13 mouse cellular contexts compared by ENCODE assay signal in the genomic region with DNA sequence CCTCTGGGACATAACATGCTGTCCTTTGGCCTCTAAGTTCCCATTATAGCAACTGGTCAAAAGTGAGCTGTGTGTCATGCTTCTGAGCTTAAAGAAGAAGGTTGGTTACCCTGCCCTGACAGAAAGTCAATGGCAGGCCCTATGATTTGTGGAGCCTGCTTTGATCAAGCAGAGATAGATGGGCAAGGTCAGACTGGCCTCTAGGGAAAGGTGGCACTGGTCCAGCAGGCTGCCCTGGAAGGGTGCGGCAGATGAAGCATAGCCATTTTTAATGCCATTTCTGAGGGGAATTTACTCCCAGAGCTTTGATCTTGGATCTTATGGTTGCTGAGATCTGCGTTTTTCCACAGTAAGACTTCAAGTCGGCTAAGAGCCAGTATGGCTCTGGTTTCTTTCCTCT.
"Had no signal": no experiment of that assay in that cellular context is flagged by ENCODE, and none has a peak within 500 bp of the region (broad histone marks: within the 10 kb centered on the region; RNA-seq: fewer than 3 reads in every experiment).

No protein-coding gene starts in this region.

- DNase-seq: kidney, adult 18-20 months; kidney, postnatal 14 days; layer of hippocampus, postnatal 36 days; liver, embryonic 13.5 days; lung, adult 2 months; lung, postnatal 14 days; lung, postnatal 4 days; right cerebral cortex, adult 18-20 months; right cerebral cortex, postnatal 14 days; right cerebral cortex, postnatal 4 days; thymus, adult 2 months; thymus, postnatal 14 days; thymus, postnatal 4 days had no signal
